ENCODE assay signal across 23 mouse cellular contexts in the genomic region with DNA sequence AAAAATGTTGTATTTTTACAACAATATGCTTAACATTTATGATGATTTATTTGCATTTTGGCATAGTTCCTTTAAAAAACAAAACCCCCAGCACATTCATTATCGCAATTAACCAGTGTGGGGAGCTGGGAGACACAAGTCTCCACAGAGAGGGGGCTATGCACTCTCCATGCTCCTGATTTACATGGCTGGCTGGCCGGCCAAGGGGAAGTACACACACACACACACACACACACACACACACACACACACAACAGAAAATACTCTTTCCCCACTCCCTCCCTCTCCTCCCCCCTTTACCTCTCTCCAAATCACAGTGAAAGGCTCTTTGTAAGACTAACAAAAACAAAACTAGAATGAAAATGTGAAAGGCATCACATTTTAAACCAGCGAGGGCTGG. TPM values are rescaled to one million over a fixed set of nuclear protein-coding genes. Genes with fewer than 3 reads are reported as not detected.
A peak's percentile ranks its signal among the peaks of the same experiment; 100 is the strongest.
DNase-seq lines count a peak whose midpoint lies in the region; ATAC-seq and TF ChIP-seq lines count a peak whose summit lies in the region.
"Had no signal": no experiment of that assay in that cellular context is flagged by ENCODE, and none has a peak within 500 bp of the region (broad histone marks: within the 10 kb centered on the region; RNA-seq: fewer than 3 reads in every experiment).

No protein-coding gene starts in this region.

- DNase-seq in forebrain, embryonic 14.5 days (ENCODE audit: low spot score), result peak; percentile 36
- DNase-seq in forebrain, embryonic 10.5 days (ENCODE audit: extremely low spot score, low spot score), result no peak
- no peak for DNase-seq in kidney, adult 18-20 months
- DNase-seq in layer of hippocampus, adult 2 months (ENCODE audit: low spot score in 2 of 2), result no peak
- no peak for DNase-seq in layer of hippocampus, postnatal 14 days (ENCODE audit: low spot score in 2 of 2)
- peak; percentile 35 for DNase-seq in fibroblast of lung, adult 2 months (ENCODE audit: low read depth)
- DNase-seq: adrenal gland, postnatal 25 days; cerebellum, adult 11 months; cerebellum, adult 9-11 months; kidney, adult 2 months; liver; lung, postnatal 4 days; retina, postnatal 1 day; thymus, postnatal 14 days had no signal

- H3K9ac ChIP-seq in forebrain, embryonic 14.5 days (ENCODE audit: low read length), result no peak overlapping the region
- H3K9ac ChIP-seq in kidney, embryonic 14.5 days (ENCODE audit: low read depth, low read length), result no peak overlapping the region
- H3K9ac ChIP-seq: liver, embryonic 15.5 days; lung, embryonic 15.5 days; neural tube, embryonic 13.5 days had no signal

- 0 out of 2 replicates have a peak, but pooled peaks have one; percentile 20 for ATAC-seq in forebrain, embryonic 14.5 days
- peak; percentile 76; the same call in 1 of the 2 replicates for ATAC-seq in kidney, embryonic 14.5 days (ENCODE audit: low FRiP score, low TSS enrichment)
- ATAC-seq: midbrain, embryonic 16.5 days had no signal

- no peak overlapping the region for H3K4me3 ChIP-seq in forebrain, embryonic 14.5 days (ENCODE audit: low read depth, low read length)
- H3K4me3 ChIP-seq in forebrain, embryonic 10.5 days, result no peak overlapping the region
- no peak overlapping the region for H3K4me3 ChIP-seq in kidney, embryonic 14.5 days (ENCODE audit: low read length)
- no peak overlapping the region for H3K4me3 ChIP-seq in layer of hippocampus, adult 2 months
- H3K4me3 ChIP-seq: heart, embryonic 10.5 days; liver, embryonic 15.5 days; lung, embryonic 15.5 days; myocyte; neural tube, embryonic 13.5 days had no signal

- H3K4me2 ChIP-seq in forebrain, embryonic 14.5 days (ENCODE audit: low read length), result no peak overlapping the region
- H3K4me2 ChIP-seq in kidney, embryonic 14.5 days (replicated peaks; ENCODE audit: low read depth, low read length), result no peak overlapping the region
- H3K4me2 ChIP-seq: liver, embryonic 15.5 days; lung, embryonic 15.5 days; neural tube, embryonic 13.5 days had no signal

- no peaks in the 10 kb centered on the region for H3K4me1 ChIP-seq in forebrain, embryonic 14.5 days (ENCODE audit: control insufficient read depth, insufficient read depth, low read length)
- H3K4me1 ChIP-seq in forebrain, embryonic 10.5 days, result 0 out of 2 replicates have a peak, but pooled peaks cover 4% of the 10 kb centered on the region
- H3K4me1 ChIP-seq in kidney, embryonic 14.5 days (ENCODE audit: control insufficient read depth, insufficient read depth, low read length), result peaks cover 16% of the 10 kb centered on the region

- no peaks in the 10 kb centered on the region for H3K36me3 ChIP-seq in forebrain, embryonic 14.5 days (ENCODE audit: control insufficient read depth, insufficient read depth, low read length)
- no peaks in the 10 kb centered on the region for H3K36me3 ChIP-seq in forebrain, embryonic 10.5 days (replicated peaks)
- no peaks in the 10 kb centered on the region for H3K36me3 ChIP-seq in kidney, embryonic 14.5 days (ENCODE audit: control insufficient read depth, insufficient read depth, low read length)
- H3K36me3 ChIP-seq: heart, embryonic 10.5 days; liver, embryonic 15.5 days; lung, embryonic 15.5 days; neural tube, embryonic 13.5 days had no signal

- WGBS in forebrain, embryonic 14.5 days, result 30% methylated on average over 3 of the region's 3 CpGs
- WGBS in forebrain, embryonic 10.5 days, result 65% methylated on average over 3 of the region's 3 CpGs
- 36% methylated on average over 3 of the region's 3 CpGs for WGBS in kidney, embryonic 14.5 days

- no peaks in the 10 kb centered on the region for H3K27me3 ChIP-seq in forebrain, embryonic 14.5 days (replicated peaks; ENCODE audit: control insufficient read depth, insufficient read depth, low read length)
- H3K27me3 ChIP-seq in forebrain, embryonic 10.5 days (ENCODE audit: poor library complexity, severe bottlenecking), result no peaks in the 10 kb centered on the region
- no peaks in the 10 kb centered on the region for H3K27me3 ChIP-seq in kidney, embryonic 14.5 days (ENCODE audit: control insufficient read depth, insufficient read depth, low read length)
- H3K27me3 ChIP-seq: liver, embryonic 15.5 days; lung, embryonic 15.5 days; neural tube, embryonic 13.5 days had no signal

- H3K9me3 ChIP-seq in forebrain, embryonic 14.5 days (replicated peaks; ENCODE audit: control insufficient read depth, low read length), result no peaks in the 10 kb centered on the region
- no peaks in the 10 kb centered on the region for H3K9me3 ChIP-seq in forebrain, embryonic 10.5 days
- H3K9me3 ChIP-seq in kidney, embryonic 14.5 days (ENCODE audit: control insufficient read depth, low read length), result no peaks in the 10 kb centered on the region
- H3K9me3 ChIP-seq: heart, embryonic 10.5 days; liver, embryonic 15.5 days; lung, embryonic 15.5 days; neural tube, embryonic 13.5 days had no signal

- no peak for TF ChIP-seq CTCF in layer of hippocampus, adult 2 months (conservative IDR thresholded peaks at IDR 0.05)

- H3K27ac ChIP-seq in forebrain, embryonic 14.5 days (ENCODE audit: low read depth, low read length), result no peak overlapping the region
- H3K27ac ChIP-seq in forebrain, embryonic 10.5 days, result no peak overlapping the region
- peak overlapping the region; percentile 62; the same call in 1 of the 2 replicates for H3K27ac ChIP-seq in kidney, embryonic 14.5 days (ENCODE audit: low read depth, low read length)
- peak overlapping the region; percentile 70 for H3K27ac ChIP-seq in layer of hippocampus, adult 2 months
- H3K27ac ChIP-seq: heart, embryonic 10.5 days; liver, embryonic 15.5 days; lung, embryonic 15.5 days; neural tube, embryonic 13.5 days had no signal

RNA-seq across cellular contexts. Expression of a gene that starts 11.3 kb away (rescaled TPM):
- polyA plus RNA-seq in forebrain, embryonic 14.5 days (2014; fragmentation: Nextera tagmentation; extraction: Ambion mirVana), result 10.0 and 15.0 TPM in 2 replicates
- 40.5 and 43.4 TPM in 2 replicates for polyA plus RNA-seq in forebrain, embryonic 10.5 days (2016; fragmentation: Nextera tagmentation; extraction: Ambion mirVana)
- 21.9 and 23.2 TPM in 2 replicates for polyA plus RNA-seq in kidney, embryonic 14.5 days (2014; fragmentation: Nextera tagmentation; extraction: Ambion mirVana)
- 100 to 1,000 TPM; 127 to 133 TPM for total RNA-seq in layer of hippocampus, adult 2 months (2021)
- total RNA-seq in layer of hippocampus, postnatal 14 days (2021), result 100 to 1,000 TPM; 110 to 128 TPM

RNA-seq across cellular contexts. Expression of a gene that starts 50.7 kb away (rescaled TPM):
- polyA plus RNA-seq in forebrain, embryonic 14.5 days (2014; fragmentation: Nextera tagmentation; extraction: Ambion mirVana), result not detected in 2 replicates
- polyA plus RNA-seq in forebrain, embryonic 10.5 days (2016; fragmentation: Nextera tagmentation; extraction: Ambion mirVana), result 0.37 and 0.68 TPM in 2 replicates
- polyA plus RNA-seq in kidney, embryonic 14.5 days (2014; fragmentation: Nextera tagmentation; extraction: Ambion mirVana), result 1.4 and 2.9 TPM in 2 replicates
- under 1 TPM in 1 of 2 experiments, not detected in 1; 0.15 TPM for total RNA-seq in layer of hippocampus, adult 2 months (2021)
- total RNA-seq in layer of hippocampus, postnatal 14 days (2021), result under 1 TPM; 0.17 to 0.25 TPM
- total RNA-seq: common myeloid progenitor, adult 5-6 weeks; megakaryocyte-erythroid progenitor cell, adult 5-6 weeks had no signal
- polyA plus RNA-seq: myocyte had no signal

Comparison
In these comparisons a context has a peak if more than half of its experiments do, and no peak if none do; other contexts are left out.
1. DNase-seq: peak in forebrain, embryonic 14.5 days (single experiment) and fibroblast of lung, adult 2 months (single experiment); none in forebrain, embryonic 10.5 days (single experiment), kidney, adult 18-20 months (single experiment), layer of hippocampus, adult 2 months (0 of 2) and layer of hippocampus, postnatal 14 days (0 of 2).
2. H3K27ac ChIP-seq: peak in kidney, embryonic 14.5 days (single experiment) and layer of hippocampus, adult 2 months (single experiment); none in forebrain, embryonic 14.5 days (single experiment) and forebrain, embryonic 10.5 days (single experiment).